In genomic region chr16:42546229-42547163, GRCm38 (mm10) we compare ENCODE assay signal across 12 mouse cellular contexts.
DNase-seq lines count a peak whose midpoint lies in the region; ATAC-seq and TF ChIP-seq lines count a peak whose summit lies in the region.
"Had no signal": no experiment of that assay in that cellular context is flagged by ENCODE, and none has a peak within 500 bp of the region (broad histone marks: within the 10 kb centered on the region; RNA-seq: fewer than 3 reads in every experiment).

No protein-coding gene starts in this region.

- TF ChIP-seq POLR2A in cerebellum, adult 2 months (IDR thresholded peaks at IDR 0.05; ENCODE audit: borderline replicate concordance, insufficient read depth, low read length) = no peak

- H3K4me1 ChIP-seq in forebrain, postnatal 0 days (ENCODE audit: insufficient read depth) = 0 out of 2 replicates have a peak, but pooled peaks cover 4% of the 10 kb centered on the region
- H3K4me1 ChIP-seq in midbrain, embryonic 10.5 days = peaks cover 57% of the 10 kb centered on the region
- H3K4me1 ChIP-seq in neural tube, embryonic 15.5 days = peaks cover 8% of the 10 kb centered on the region
- H3K4me1 ChIP-seq in cerebellum, adult 2 months (ENCODE audit: control insufficient read depth, insufficient read depth, low read length) = no peaks in the 10 kb centered on the region
- H3K4me1 ChIP-seq: lung, embryonic 15.5 days had no signal

- no peak for TF ChIP-seq CTCF in forebrain, postnatal 0 days (IDR thresholded peaks at IDR 0.05; ENCODE audit: low read depth)
- no peak for TF ChIP-seq CTCF in cerebellum, adult 2 months (IDR thresholded peaks at IDR 0.05; ENCODE audit: borderline replicate concordance, insufficient read depth, low read depth, low read length)

- no peak overlapping the region for H3K4me3 ChIP-seq in forebrain, postnatal 0 days (ENCODE audit: low read depth, low read length)
- no peak overlapping the region for H3K4me3 ChIP-seq in midbrain, embryonic 10.5 days
- no peak overlapping the region for H3K4me3 ChIP-seq in neural tube, embryonic 15.5 days (replicated peaks)
- H3K4me3 ChIP-seq in cerebellum, adult 2 months (replicated peaks; ENCODE audit: insufficient read depth, low read depth, low read length) = no peak overlapping the region
- H3K4me3 ChIP-seq: lung, embryonic 15.5 days had no signal

- H3K4me2 ChIP-seq in forebrain, postnatal 0 days (ENCODE audit: low read depth) = peak overlapping the region; percentile 4; the same call in 1 of the 2 replicates
- H3K4me2 ChIP-seq in neural tube, embryonic 15.5 days = peak overlapping the region; percentile 32
- H3K4me2 ChIP-seq: lung, embryonic 15.5 days had no signal

- no peaks in the 10 kb centered on the region for H3K9me3 ChIP-seq in forebrain, postnatal 0 days (ENCODE audit: low read length)
- H3K9me3 ChIP-seq in midbrain, embryonic 10.5 days (replicated peaks) = no peaks in the 10 kb centered on the region
- no peaks in the 10 kb centered on the region for H3K9me3 ChIP-seq in neural tube, embryonic 15.5 days (replicated peaks)
- H3K9me3 ChIP-seq: lung, embryonic 15.5 days had no signal

- peak; percentile 38 to 45 for DNase-seq in right cerebral cortex, postnatal 10 days (ENCODE audit: low spot score in 2 of 2)
- DNase-seq in right cerebral cortex, postnatal 36 days (ENCODE audit: low spot score in 2 of 2) = no peak
- DNase-seq in forebrain, postnatal 0 days = peak; percentile 66
- DNase-seq in midbrain, embryonic 10.5 days (ENCODE audit: low spot score) = peak; percentile 44
- no peak for DNase-seq in cerebellum, adult 18-20 months
- no peak for DNase-seq in adrenal gland, adult 8-10 months
- no peak for DNase-seq in cerebellum, adult 2 months
- DNase-seq: heart, adult 11 months; heart, postnatal 36 days; kidney, postnatal 14 days had no signal

- no peaks in the 10 kb centered on the region for H3K27me3 ChIP-seq in forebrain, postnatal 0 days (ENCODE audit: insufficient read depth, low read length)
- H3K27me3 ChIP-seq in midbrain, embryonic 10.5 days (ENCODE audit: low read depth, poor library complexity, severe bottlenecking) = no peaks in the 10 kb centered on the region
- no peaks in the 10 kb centered on the region for H3K27me3 ChIP-seq in neural tube, embryonic 15.5 days (replicated peaks)
- no peaks in the 10 kb centered on the region for H3K27me3 ChIP-seq in cerebellum, adult 2 months (ENCODE audit: control insufficient read depth, insufficient read depth, low read length)
- H3K27me3 ChIP-seq: lung, embryonic 15.5 days had no signal

- H3K27ac ChIP-seq in forebrain, postnatal 0 days (ENCODE audit: low read depth, low read length) = peak overlapping the region; percentile 59; the same call in 1 of the 2 replicates
- H3K27ac ChIP-seq in midbrain, embryonic 10.5 days (replicated peaks) = peak overlapping the region; percentile 78
- peak overlapping the region; percentile 48; the same call in 1 of the 2 replicates for H3K27ac ChIP-seq in neural tube, embryonic 15.5 days (replicated peaks)
- no peak overlapping the region for H3K27ac ChIP-seq in cerebellum, adult 2 months (ENCODE audit: insufficient read depth, low read length)
- H3K27ac ChIP-seq: lung, embryonic 15.5 days had no signal

- WGBS in forebrain, postnatal 0 days = 44% methylated on average over 14 of the region's 14 CpGs
- 45% methylated on average over 14 of the region's 14 CpGs for WGBS in midbrain, embryonic 10.5 days
- 26% methylated on average over 14 of the region's 14 CpGs for WGBS in neural tube, embryonic 15.5 days
- 30% methylated on average over 14 of the region's 14 CpGs for WGBS in cerebellum, adult 2 months

- peak; percentile 94 for ATAC-seq in forebrain, postnatal 0 days
- ATAC-seq in neural tube, embryonic 15.5 days (ENCODE audit: low FRiP score) = peak; percentile 92

- H3K36me3 ChIP-seq in forebrain, postnatal 0 days (ENCODE audit: insufficient read depth) = no peaks in the 10 kb centered on the region
- H3K36me3 ChIP-seq in midbrain, embryonic 10.5 days = no peaks in the 10 kb centered on the region
- H3K36me3 ChIP-seq in neural tube, embryonic 15.5 days = no peaks in the 10 kb centered on the region
- H3K36me3 ChIP-seq: lung, embryonic 15.5 days had no signal

- H3K9ac ChIP-seq in forebrain, postnatal 0 days = no peak overlapping the region
- H3K9ac ChIP-seq in neural tube, embryonic 15.5 days (replicated peaks) = no peak overlapping the region
- H3K9ac ChIP-seq: lung, embryonic 15.5 days had no signal

Comparison
In these comparisons a context has a peak if more than half of its experiments do, and no peak if none do; other contexts are left out.
1. DNase-seq: peak in right cerebral cortex, postnatal 10 days (2 of 2), forebrain, postnatal 0 days (single experiment) and midbrain, embryonic 10.5 days (single experiment); none in right cerebral cortex, postnatal 36 days (0 of 2), cerebellum, adult 18-20 months (0 of 2), adrenal gland, adult 8-10 months (single experiment) and cerebellum, adult 2 months (0 of 2).